Mouse (Mus musculus) MEL (cell line): ENCODE data around the gene Foxj1. TPM values are rescaled to one million over a fixed set of nuclear protein-coding genes. Genes with fewer than 3 reads are reported as not detected.

Experiments used
- DNase-seq: peaks from one replicate; pipeline ENCODE4 v3.0.0; 2011; ENCODE audit warnings: low read depth, low spot score
- H3K27ac ChIP-seq: 2 replicates; pipeline ENCODE4 v1.5.1; 2012; ENCODE audit warnings: low read depth, mild to moderate bottlenecking, control low read depth, low read length, moderate library complexity; ENCODE audit not compliant: control insufficient read depth
- H3K27me3 ChIP-seq, 2 experiments: fragments of 150-350 bp in 1 of 2; sonication (generic) in 1 of 2; 2 replicates each; pipeline ENCODE4 v1.6.1; 2012; ENCODE audit warnings: low read length in 2 of 2, mild to moderate bottlenecking in 2 of 2, improper control_type of control experiment in 1 of 2, moderate library complexity in 1 of 2; ENCODE audit not compliant: insufficient read depth in 2 of 2, control insufficient read depth in 1 of 2
- H3K36me3 ChIP-seq, 2 experiments: 2 replicates each; pipeline ENCODE4 v1.6.1; 2012 to 2014; ENCODE audit warnings: low read length in 2 of 2, improper control_type of control experiment in 1 of 2, inconsistent platforms in 1 of 2, mild to moderate bottlenecking in 1 of 2; ENCODE audit not compliant: insufficient read depth in 2 of 2, control insufficient read depth in 1 of 2
- H3K4me1 ChIP-seq, 2 experiments: fragments of 150-350 bp in 1 of 2; sonication (generic) in 1 of 2; 2 replicates each; pipeline ENCODE4 v1.6.1; 2012; ENCODE audit warnings: low read length in 2 of 2, improper control_type of control experiment in 1 of 2, mild to moderate bottlenecking in 1 of 2; ENCODE audit not compliant: insufficient read depth in 2 of 2, control insufficient read depth in 1 of 2
- H3K4me3 ChIP-seq, 2 experiments: fragments of 150-350 bp in 1 of 2; sonication (generic) in 1 of 2; 2 replicates each; pipeline ENCODE4 v1.5.1; 2012; ENCODE audit warnings: low read depth in 2 of 2, low read length in 2 of 2, mild to moderate bottlenecking in 2 of 2, moderate library complexity in 2 of 2, control low read depth in 1 of 2, improper control_type of control experiment in 1 of 2; ENCODE audit not compliant: control insufficient read depth in 1 of 2, insufficient read depth in 1 of 2
- H3K79me2 ChIP-seq: 2 replicates; pipeline ENCODE4 v1.6.1; 2012; ENCODE audit warnings: mild to moderate bottlenecking, low read length, moderate library complexity; ENCODE audit not compliant: control insufficient read depth, poor library complexity, insufficient read depth
- H3K9ac ChIP-seq: 2 replicates; pipeline ENCODE4 v1.6.1; 2012; ENCODE audit warnings: low read depth, mild to moderate bottlenecking, control low read depth, low read length, moderate library complexity; ENCODE audit not compliant: control insufficient read depth, poor library complexity, severe bottlenecking
- H3K9me3 ChIP-seq: fragments of 150-350 bp; sonication (generic); replicated peaks from 2 replicates; pipeline ENCODE4 v1.6.1; 2012; ENCODE audit warnings: mild to moderate bottlenecking, low read length, improper control_type of control experiment, moderate library complexity; ENCODE audit not compliant: insufficient read depth
- ELF1 ChIP-seq: IDR thresholded peaks from 2 replicates; pipeline ENCODE4 v1.6.1; 2014; ENCODE audit warnings: low read depth, mild to moderate bottlenecking, inconsistent platforms, low read length, improper control_type of control experiment, moderate library complexity
- EP300 ChIP-seq, 2 experiments: IDR thresholded peaks; 2 replicates each; pipeline ENCODE4 v1.6.1; 2011; ENCODE audit warnings: improper control_type of control experiment in 2 of 2, low read length in 2 of 2, low read depth in 1 of 2, mild to moderate bottlenecking in 1 of 2
- ETS1 ChIP-seq: IDR thresholded peaks from 2 replicates; pipeline ENCODE4 v1.6.1; 2012; ENCODE audit warnings: low read depth, mild to moderate bottlenecking, inconsistent platforms, low read length, improper control_type of control experiment, moderate library complexity
- GATA1 ChIP-seq: IDR thresholded peaks from 2 replicates; pipeline ENCODE4 v1.6.1; 2011; ENCODE audit warnings: low read depth, low read length, improper control_type of control experiment
- HCFC1 ChIP-seq: IDR thresholded peaks from 2 replicates; pipeline ENCODE4 v1.6.1; 2012; ENCODE audit warnings: low read depth, mild to moderate bottlenecking, inconsistent platforms, low read length, improper control_type of control experiment, moderate library complexity
- JUND ChIP-seq: IDR thresholded peaks from 2 replicates; pipeline ENCODE4 v1.6.1; 2011; ENCODE audit warnings: low read depth, mild to moderate bottlenecking, improper control_type of control experiment, low read length
- KAT2A ChIP-seq: conservative IDR thresholded peaks from 2 replicates; pipeline ENCODE4 v1.6.1; 2012; ENCODE audit warnings: low read depth, low read length, improper control_type of control experiment, inconsistent platforms
- MAX ChIP-seq: IDR thresholded peaks from 2 replicates; pipeline ENCODE4 v1.6.1; 2011; ENCODE audit warnings: low read length, improper control_type of control experiment
- MYB ChIP-seq: IDR thresholded peaks from 2 replicates; pipeline ENCODE4 v1.6.1; 2011; ENCODE audit warnings: mild to moderate bottlenecking, low read depth, low read length, improper control_type of control experiment
- MYC ChIP-seq: IDR thresholded peaks from 2 replicates; pipeline ENCODE4 v1.6.1; 2011; ENCODE audit warnings: low read depth, mild to moderate bottlenecking, low read length, improper control_type of control experiment, moderate library complexity
- NELFE ChIP-seq: IDR thresholded peaks from 2 replicates; pipeline ENCODE4 v1.6.1; 2011; ENCODE audit warnings: low read depth, low read length, improper control_type of control experiment
- NRF1 ChIP-seq: IDR thresholded peaks from 2 replicates; pipeline ENCODE4 v1.6.1; 2014; ENCODE audit warnings: low read depth, mild to moderate bottlenecking, inconsistent platforms, low read length, improper control_type of control experiment, moderate library complexity; ENCODE audit not compliant: poor library complexity, insufficient read depth, severe bottlenecking
- TAL1 ChIP-seq: IDR thresholded peaks from 2 replicates; pipeline ENCODE4 v1.6.1; 2012; ENCODE audit warnings: mild to moderate bottlenecking, inconsistent platforms, low read length, moderate library complexity, mixed read lengths
- TBP ChIP-seq: IDR thresholded peaks from 2 replicates; pipeline ENCODE4 v1.8.0; 2011; ENCODE audit warnings: low read depth, low read length, improper control_type of control experiment
- TCF12 ChIP-seq: IDR thresholded peaks from 2 replicates; pipeline ENCODE4 v1.6.1; 2014; ENCODE audit warnings: low read depth, mild to moderate bottlenecking, inconsistent platforms, low read length, improper control_type of control experiment, moderate library complexity
- UBTF ChIP-seq: IDR thresholded peaks from 2 replicates; pipeline ENCODE4 v1.6.1; 2012; ENCODE audit warnings: low read depth, mild to moderate bottlenecking, inconsistent platforms, low read length, improper control_type of control experiment, moderate library complexity, borderline replicate concordance; ENCODE audit not compliant: insufficient read depth
- USF2 ChIP-seq, 2 experiments: IDR thresholded peaks; 2 replicates each; pipeline ENCODE4 v1.6.1; 2011 to 2012; ENCODE audit warnings: improper control_type of control experiment in 2 of 2, low read length in 2 of 2, borderline replicate concordance in 1 of 2, inconsistent platforms in 1 of 2, low read depth in 1 of 2, mild to moderate bottlenecking in 1 of 2; ENCODE audit not compliant: insufficient read depth in 1 of 2
- ZKSCAN1 ChIP-seq: IDR thresholded peaks from 2 replicates; pipeline ENCODE4 v1.6.1; 2012; ENCODE audit warnings: low read depth, mild to moderate bottlenecking, inconsistent platforms, low read length, improper control_type of control experiment, moderate library complexity
- ZMIZ1 ChIP-seq: IDR thresholded peaks from 2 replicates; pipeline ENCODE4 v1.6.1; 2012; ENCODE audit warnings: low read depth, mild to moderate bottlenecking, inconsistent platforms, low read length, improper control_type of control experiment, moderate library complexity
- polyA plus RNA-seq, 2 experiments: library from polyadenylated mRNA; stranded (reverse) in 1 of 2; unstranded in 1 of 2; fragments of >175 nt in 1 of 2; fragments of >200 nt in 1 of 2; gene quantifications; 2 replicates each; pipeline versions ENCODE4 v1.2.1 to v1.2.4; 2012; ENCODE audit warnings: low replicate concordance in 2 of 2, low read depth in 1 of 2; ENCODE audit not compliant: insufficient read length in 2 of 2, insufficient read depth in 1 of 2, missing spikeins in 1 of 2
- total RNA-seq: library from RNA; depleted of rRNA; stranded (reverse); fragments of 300-350 nt; gene quantifications from 2 replicates; pipeline ENCODE4 v1.2.3, GENCODE M21; 2012

Foxj1 gene
- total and polyA plus RNA-seq, 3 experiments, result 0.07 to 0.08 TPM; not detected in 1

GRCm38 (mm10) chr11:116292401-116292800 lies 42.8 kb downstream of the Foxj1 start:
- Histone ChIP-seq H3K4me3 (no peak overlapping the region), H3K9ac (no peak overlapping the region), H3K4me1 (no peaks in the 10 kb centered on the region), H3K9me3 (no peaks in the 10 kb centered on the region), H3K36me3 (peaks cover 0 to 2% of the 10 kb centered on the region in 2 experiments; a peak in 1 of 4 replicates), H3K27me3 (no peaks in the 10 kb centered on the region), H3K79me2 (no peaks in the 10 kb centered on the region), H3K27ac (no peak overlapping the region)
- DNase-seq, result no peak
- TF ChIP-seq MYB, result no peak
- no peak for TF ChIP-seq HCFC1
- no peak for TF ChIP-seq EP300 (IDR thresholded peaks at IDR 0.05; ENCODE audit: low read depth in 1 of 2, low read length in 2 of 2)
- TF ChIP-seq USF2 (IDR thresholded peaks at IDR 0.05; ENCODE audit: borderline replicate concordance in 1 of 2, insufficient read depth in 1 of 2, low read depth in 1 of 2, low read length in 2 of 2), result no peak
- TF ChIP-seq ZKSCAN1, result no peak
- no peak for TF ChIP-seq ELF1

GRCm38 (mm10) chr11:116290556-116290955 lies 44.6 kb downstream of the Foxj1 start:
- DNase-seq, result no peak
- Histone ChIP-seq H3K9me3 (no peaks in the 10 kb centered on the region), H3K79me2 (no peaks in the 10 kb centered on the region), H3K36me3 (peaks cover 0 to 2% of the 10 kb centered on the region in 2 experiments; a peak in 1 of 4 replicates), H3K27ac (no peak overlapping the region), H3K4me1 (no peaks in the 10 kb centered on the region), H3K27me3 (no peaks in the 10 kb centered on the region), H3K9ac (no peak overlapping the region), H3K4me3 (no peak overlapping the region)
- TF ChIP-seq MYC, result no peak
- TF ChIP-seq ETS1, result no peak
- no peak for TF ChIP-seq KAT2A
- TF ChIP-seq NRF1, result no peak
- TF ChIP-seq TCF12, result no peak
- no peak for TF ChIP-seq ZKSCAN1
- TF ChIP-seq MAX, result no peak
- TF ChIP-seq JUND, result no peak
- no peak for TF ChIP-seq TBP
- no peak for TF ChIP-seq ZMIZ1
- TF ChIP-seq UBTF, result no peak
- TF ChIP-seq NELFE, result no peak
- TF ChIP-seq GATA1, result no peak
- TF ChIP-seq TAL1, result no peak
